In genomic region chr3:90537141-90537904, GRCm38 (mm10) we compare ENCODE assay signal across 8 mouse cellular contexts. TPM values are rescaled to one million over a fixed set of nuclear protein-coding genes. Genes with fewer than 3 reads are reported as not detected.
DNase-seq lines count a peak whose midpoint lies in the region; ATAC-seq and TF ChIP-seq lines count a peak whose summit lies in the region.

Gene S100a16 (plus strand): TSS chr3:90537254.

- H3K9ac ChIP-seq in forebrain, embryonic 12.5 days, result no peak within 1 kb of the TSS
- H3K9ac ChIP-seq in stomach, embryonic 14.5 days (replicated peaks; ENCODE audit: low read depth, low read length), result peak within 1 kb of the TSS; percentile 26

- H3K4me2 ChIP-seq in forebrain, embryonic 12.5 days, result no peak within 1 kb of the TSS
- peak within 1 kb of the TSS; percentile 41 for H3K4me2 ChIP-seq in stomach, embryonic 14.5 days (replicated peaks; ENCODE audit: low read depth, low read length)

- intact Hi-C loops in heart, postnatal 25 days (cut with DNase I), result no loop called here

- peaks cover 14% of the 10 kb centered on the region for H3K4me1 ChIP-seq in forebrain, embryonic 12.5 days
- H3K4me1 ChIP-seq in lung, adult 2 months (ENCODE audit: control insufficient read depth, insufficient read depth, low read length), result peaks cover 11% of the 10 kb centered on the region
- H3K4me1 ChIP-seq in stomach, embryonic 14.5 days (ENCODE audit: control insufficient read depth, insufficient read depth, low read length), result peaks cover 6% of the 10 kb centered on the region; the same call in 1 of the 2 replicates

- no peak within 1 kb of the TSS for H3K4me3 ChIP-seq in forebrain, embryonic 12.5 days (replicated peaks)
- peak within 1 kb of the TSS; percentile 70 for H3K4me3 ChIP-seq in lung, adult 2 months (replicated peaks; ENCODE audit: extremely low read depth, low read depth, low read length)
- H3K4me3 ChIP-seq in stomach, embryonic 14.5 days (ENCODE audit: low read depth, low read length), result peak within 1 kb of the TSS; percentile 26

- H3K27me3 ChIP-seq in forebrain, embryonic 12.5 days, result 0 out of 2 replicates have a peak, but pooled peaks cover 7% of the 10 kb centered on the region
- H3K27me3 ChIP-seq in stomach, embryonic 14.5 days (ENCODE audit: control insufficient read depth, insufficient read depth, low read length), result no peaks in the 10 kb centered on the region

- no peak within 1 kb of the TSS for H3K27ac ChIP-seq in forebrain, embryonic 12.5 days
- peak within 1 kb of the TSS; percentile 84 for H3K27ac ChIP-seq in stomach, embryonic 14.5 days (ENCODE audit: low read length)

- TF ChIP-seq POLR2A in lung, adult 2 months (IDR thresholded peaks at IDR 0.05; ENCODE audit: borderline replicate concordance, extremely low read depth, low read depth, low read length), result peak; percentile 90; the same call in 1 of the 2 replicates

- TF ChIP-seq CTCF in lung, adult 2 months (IDR thresholded peaks at IDR 0.05; ENCODE audit: insufficient read depth, low read length), result no peak

- 45% methylated on average over 10 of the region's 10 CpGs for WGBS in forebrain, embryonic 12.5 days
- WGBS in lung, adult 2 months, result 32% methylated on average over 10 of the region's 10 CpGs
- WGBS in stomach, embryonic 14.5 days, result 32% methylated on average over 10 of the region's 10 CpGs

- no peaks in the 10 kb centered on the region for H3K36me3 ChIP-seq in forebrain, embryonic 12.5 days (replicated peaks)
- H3K36me3 ChIP-seq in stomach, embryonic 14.5 days (ENCODE audit: control insufficient read depth, insufficient read depth, low read length), result no peaks in the 10 kb centered on the region

- no peaks in the 10 kb centered on the region for H3K9me3 ChIP-seq in forebrain, embryonic 12.5 days
- no peaks in the 10 kb centered on the region for H3K9me3 ChIP-seq in stomach, embryonic 14.5 days (ENCODE audit: control insufficient read depth, low read depth, low read length)

- peak; percentile 70 for DNase-seq in 3T3-L1 (ENCODE audit: low read depth, low spot score)
- peak; percentile 77 for DNase-seq in adrenal gland, postnatal 25 days
- peak; percentile 79 for DNase-seq in heart, postnatal 25 days (ENCODE audit: low spot score)
- peak; percentile 32 to 37 for DNase-seq in layer of hippocampus, adult 18-20 months (ENCODE audit: low spot score in 2 of 2)
- peak; percentile 75 for DNase-seq in lung, adult 2 months
- no peak for DNase-seq in right cerebral cortex, adult 18-20 months

- ATAC-seq in forebrain, embryonic 12.5 days (ENCODE audit: low FRiP score), result no peak
- peak; percentile 87 for ATAC-seq in stomach, embryonic 14.5 days (ENCODE audit: insufficient number of reproducible peaks, insufficient read depth, low FRiP score, low read depth)

RNA-seq across cellular contexts. Expression of gene S100a16, which starts in this region (rescaled TPM):
- 48.4 and 52.1 TPM in 2 replicates for total RNA-seq in adrenal gland, postnatal 25 days (2021)
- polyA plus RNA-seq in forebrain, embryonic 12.5 days (2016; fragmentation: Nextera tagmentation; extraction: Ambion mirVana), result 26.8 and 27.3 TPM in 2 replicates
- 10 to 100 TPM; 71.3 to 74.7 TPM for total RNA-seq in heart, postnatal 25 days (2021)
- total RNA-seq in layer of hippocampus, adult 18-20 months (2021), result 10 to 100 TPM; 91.1 to 93.7 TPM
- polyA plus RNA-seq in lung, adult 2 months (2012; rRNA removed), result 180 and 274 TPM in 2 replicates
- 244 and 247 TPM in 2 replicates for polyA plus RNA-seq in stomach, embryonic 14.5 days (2014; fragmentation: Nextera tagmentation; extraction: Ambion mirVana)
